Mouse (Mus musculus) ES-E14 (cell line): ENCODE results near the gene Arhgap25. TPM values are rescaled to one million over a fixed set of nuclear protein-coding genes. Genes with fewer than 3 reads are reported as not detected.

ENCODE experiments used
- DNase-seq: peaks from one replicate; pipeline ENCODE4 v3.0.0-alpha.2; 2013; ENCODE audit warnings: low read depth, low spot score
- H3K27ac ChIP-seq: 2 replicates; pipeline ENCODE4 v1.5.1; 2012; ENCODE audit warnings: low read depth, mild to moderate bottlenecking, low read length, moderate library complexity, mixed read lengths; ENCODE audit not compliant: poor library complexity, insufficient read depth, severe bottlenecking
- H3K36me3 ChIP-seq: 2 replicates; pipeline ENCODE4 v1.6.1; 2012; ENCODE audit warnings: mild to moderate bottlenecking, low read length, moderate library complexity, mixed read lengths; ENCODE audit not compliant: control insufficient read depth, poor library complexity, insufficient read depth, severe bottlenecking
- H3K4me1 ChIP-seq, 2 experiments: fragments of 150-350 bp in 1 of 2; sonication (generic) in 1 of 2; 2 replicates each; pipeline ENCODE4 v1.6.1; 2012; ENCODE audit warnings: low read length in 2 of 2, mild to moderate bottlenecking in 1 of 2, mixed read lengths in 1 of 2; ENCODE audit not compliant: control insufficient read depth in 2 of 2, insufficient read depth in 2 of 2, poor library complexity in 1 of 2
- H3K4me3 ChIP-seq, 2 experiments: fragments of 150-350 bp in 1 of 2; sonication (generic) in 1 of 2; 2 replicates each; pipeline ENCODE4 v1.5.1; 2012; ENCODE audit warnings: low read length in 2 of 2, low read depth in 1 of 2, mild to moderate bottlenecking in 1 of 2, mixed read lengths in 1 of 2; ENCODE audit not compliant: insufficient read depth in 1 of 2, poor library complexity in 1 of 2, severe bottlenecking in 1 of 2
- H3K9ac ChIP-seq: 2 replicates; pipeline ENCODE4 v1.6.1; 2012; ENCODE audit warnings: low read depth, mild to moderate bottlenecking, low read length, mixed read lengths; ENCODE audit not compliant: poor library complexity, insufficient read depth, severe bottlenecking
- H3K9me3 ChIP-seq: fragments of 150-350 bp; sonication (generic); 2 replicates; pipeline ENCODE4 v1.6.1; 2012; ENCODE audit warnings: low read depth, mild to moderate bottlenecking, low read length; ENCODE audit not compliant: control insufficient read depth, insufficient read depth
- CHD2 ChIP-seq: IDR thresholded peaks from 2 replicates; pipeline ENCODE4 v1.6.1; 2014; ENCODE audit warnings: mild to moderate bottlenecking, low read depth, low read length, inconsistent platforms
- HCFC1 ChIP-seq: IDR thresholded peaks from 2 replicates; pipeline ENCODE4 v1.6.1; 2012; ENCODE audit warnings: low read length, inconsistent platforms, borderline replicate concordance; ENCODE audit not compliant: insufficient read depth
- MAFK ChIP-seq: IDR thresholded peaks from 2 replicates; pipeline ENCODE4 v1.6.1; 2014; ENCODE audit warnings: mild to moderate bottlenecking, low read depth, low read length, inconsistent platforms; ENCODE audit not compliant: insufficient read depth
- ZC3H11A ChIP-seq: IDR thresholded peaks from 2 replicates; pipeline ENCODE4 v1.6.1; 2012; ENCODE audit warnings: low read depth, mild to moderate bottlenecking, inconsistent platforms, low read length, borderline replicate concordance
- ZNF384 ChIP-seq: IDR thresholded peaks from 2 replicates; pipeline ENCODE4 v1.6.1; 2012; ENCODE audit warnings: low read depth, low read length, inconsistent platforms
- in situ Hi-C, 2 experiments: fragments of 600-800 bp; cut with MboI; formaldehyde crosslinking; loops; one replicate each; pipeline ENCODE4 v1.15.1; 2025; ENCODE audit warnings: low sequenced_read_pairs in 2 of 2, inconsistent platforms in 1 of 2; ENCODE audit not compliant: unreplicated experiment in 2 of 2
- total RNA-seq: library from RNA; depleted of rRNA; stranded (reverse); fragments of 300-350 nt; gene quantifications from 2 replicates; pipeline ENCODE4 v1.2.3, GENCODE M21; 2012

Arhgap25 gene
- total RNA-seq, 1 experiment, result 0.13 TPM

GRCm38 (mm10) chr6:87467373-87467772 is 65.7 kb downstream of the Arhgap25 start:
- Histone ChIP-seq H3K36me3 (no peaks in the 10 kb centered on the region), H3K27ac (no peak overlapping the region), H3K9ac (no peak overlapping the region), H3K4me3 (no peak overlapping the region), H3K4me1 (no peaks in the 10 kb centered on the region), H3K9me3 (no peaks in the 10 kb centered on the region)
- in situ Hi-C loops, result no loop called here
- no peak for DNase-seq
- TF ChIP-seq ZNF384 (no peak), CHD2 (no peak), MAFK (no peak), HCFC1 (no peak)

GRCm38 (mm10) chr6:87466221-87466620 is 66.8 kb downstream of the Arhgap25 start:
- no peaks in the 10 kb centered on the region for H3K4me1 ChIP-seq
- in situ Hi-C loops, result no loop called here
- peak; percentile 66 for DNase-seq
- no peak overlapping the region for H3K27ac ChIP-seq
- H3K9me3 ChIP-seq, result no peaks in the 10 kb centered on the region
- H3K9ac ChIP-seq, result no peak overlapping the region
- H3K36me3 ChIP-seq, result no peaks in the 10 kb centered on the region
- no peak for TF ChIP-seq ZNF384
- no peak for TF ChIP-seq MAFK
- no peak for TF ChIP-seq ZC3H11A
- no peak for TF ChIP-seq CHD2
- no peak for TF ChIP-seq HCFC1
- H3K4me3 ChIP-seq, result no peak overlapping the region

GRCm38 (mm10) chr6:87455507-87455906 is 77.6 kb downstream of the Arhgap25 start:
- Histone ChIP-seq H3K4me1 (no peaks in the 10 kb centered on the region), H3K36me3 (no peaks in the 10 kb centered on the region), H3K9me3 (no peaks in the 10 kb centered on the region), H3K4me3 (no peak overlapping the region), H3K9ac (no peak overlapping the region), H3K27ac (no peak overlapping the region)
- DNase-seq, result no peak
- TF ChIP-seq ZNF384, result no peak
- TF ChIP-seq CHD2, result no peak
- no peak for TF ChIP-seq HCFC1
- TF ChIP-seq MAFK, result no peak
- TF ChIP-seq ZC3H11A, result no peak
- in situ Hi-C loops, result no loop called here

GRCm38 (mm10) chr6:87451771-87452170 is 81.3 kb downstream of the Arhgap25 start:
- no peak for DNase-seq
- in situ Hi-C loops, result no loop called here

GRCm38 (mm10) chr6:87451016-87451415 is 82.0 kb downstream of the Arhgap25 start:
- Histone ChIP-seq H3K9me3 (no peaks in the 10 kb centered on the region), H3K9ac (no peak overlapping the region), H3K27ac (no peak overlapping the region), H3K4me1 (no peaks in the 10 kb centered on the region), H3K4me3 (no peak overlapping the region), H3K36me3 (no peaks in the 10 kb centered on the region)
- in situ Hi-C loops, result no loop called here
- no peak for DNase-seq
- TF ChIP-seq MAFK (no peak), ZC3H11A (no peak), CHD2 (no peak), HCFC1 (no peak), ZNF384 (no peak)

More at GRCm38 (mm10) chr6:87451771-87452170, 81.3 kb downstream of the Arhgap25 start:
- Histone ChIP-seq H3K4me3 (no peak overlapping the region), H3K9me3 (no peaks in the 10 kb centered on the region), H3K4me1 (no peaks in the 10 kb centered on the region), H3K36me3 (no peaks in the 10 kb centered on the region), H3K27ac (no peak overlapping the region), H3K9ac (no peak overlapping the region)
- no peak for TF ChIP-seq ZNF384
- TF ChIP-seq CHD2, result no peak
- no peak for TF ChIP-seq ZC3H11A
- TF ChIP-seq HCFC1, result no peak
- no peak for TF ChIP-seq MAFK
